Mouse (Mus musculus): ENCODE data around the gene Tmem206. TPM values are rescaled to one million over a fixed set of nuclear protein-coding genes. Genes with fewer than 3 reads are reported as not detected.

Tmem206 gene
- polyA plus RNA-seq, 1 experiment from 2014 or later = 24.7 TPM

DNA sequence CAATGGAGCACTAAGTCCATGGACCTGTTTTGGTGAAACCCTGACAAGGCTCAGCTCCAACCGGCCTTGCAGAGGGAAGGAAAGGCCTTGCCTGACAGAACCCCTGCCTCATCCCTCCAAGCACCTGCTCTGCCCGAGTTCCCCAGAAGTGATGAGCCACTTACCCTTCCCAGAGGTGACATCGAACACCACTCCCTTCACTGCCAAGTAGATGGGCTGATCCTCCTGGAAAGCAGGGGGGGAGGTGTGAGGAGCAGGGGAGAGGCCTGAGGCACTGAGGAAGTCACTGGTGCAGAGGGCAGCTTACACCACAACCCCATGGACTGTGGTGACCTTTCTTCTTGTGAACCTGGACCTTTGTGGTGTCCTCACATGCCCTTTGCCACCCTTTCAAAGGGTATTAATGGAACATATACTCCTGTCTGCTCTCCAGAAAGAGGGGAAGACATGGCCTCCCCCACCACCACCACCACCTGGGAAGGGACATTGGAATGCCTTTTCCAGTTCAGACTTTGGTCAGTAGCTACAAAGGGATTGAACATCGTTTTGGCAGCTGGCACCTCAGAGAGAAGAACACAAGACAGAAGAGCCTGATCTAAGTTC, 14.3 kb upstream of the Tmem206 start:
- H3K9me3 ChIP-seq (replicated peaks) = no peaks in the 10 kb centered on the region
- peaks cover 9% of the 10 kb centered on the region for H3K4me1 ChIP-seq
- no peak overlapping the region for H3K27ac ChIP-seq
- 69% methylated on average over 4 of the region's 4 CpGs for WGBS
- H3K4me3 ChIP-seq (replicated peaks) = no peak overlapping the region
- H3K27me3 ChIP-seq = no peaks in the 10 kb centered on the region
- H3K36me3 ChIP-seq = peaks cover 19% of the 10 kb centered on the region
- no peak for ATAC-seq (replicated peaks; ENCODE audit: low FRiP score)
- no peak overlapping the region for H3K4me2 ChIP-seq
- H3K9ac ChIP-seq = no peak overlapping the region

GRCm38 (mm10) chr1:191312513-191312941, 13.2 kb upstream of the Tmem206 start:
- ATAC-seq (replicated peaks; ENCODE audit: low FRiP score) = peak; percentile 95
- Histone ChIP-seq H3K27me3 (no peaks in the 10 kb centered on the region), H3K9ac (peak overlapping the region; percentile 59), H3K27ac (peak overlapping the region; percentile 67), H3K4me2 (peak overlapping the region; percentile 60), H3K9me3 (replicated peaks) (no peaks in the 10 kb centered on the region), H3K36me3 (peaks cover 12% of the 10 kb centered on the region), H3K4me3 (replicated peaks) (peak overlapping the region; percentile 71), H3K4me1 (peaks cover 16% of the 10 kb centered on the region)
- WGBS = under 1% methylated on average over 14 of the region's 14 CpGs

DNA sequence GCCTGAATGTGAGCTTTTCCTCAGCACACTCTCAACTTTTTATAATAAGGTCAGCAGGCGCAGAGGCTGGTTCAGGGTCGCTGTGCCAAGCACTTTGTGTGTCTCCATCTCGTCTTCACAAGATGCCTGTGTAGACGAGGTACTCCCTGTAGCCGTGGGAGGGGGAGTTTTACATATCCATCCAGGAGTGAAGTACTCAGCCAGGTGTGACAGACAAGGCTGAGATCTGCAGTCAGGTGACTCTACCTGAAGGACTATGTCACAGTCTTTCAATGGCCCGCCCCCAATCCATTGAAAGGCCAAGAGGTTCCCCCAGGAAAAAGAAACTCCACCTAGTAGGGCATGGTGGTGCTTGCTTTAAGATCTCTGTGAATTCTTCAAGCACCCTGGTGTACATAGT, 12.6 kb upstream of the Tmem206 start:
- no peak overlapping the region for H3K9ac ChIP-seq
- 60% methylated on average over 6 of the region's 6 CpGs for WGBS
- peak overlapping the region; percentile 60 for H3K4me2 ChIP-seq
- peak overlapping the region; percentile 71 for H3K4me3 ChIP-seq (replicated peaks)
- no peak for ATAC-seq (replicated peaks; ENCODE audit: low FRiP score)
- H3K4me1 ChIP-seq = peaks cover 18% of the 10 kb centered on the region
- H3K9me3 ChIP-seq (replicated peaks) = no peaks in the 10 kb centered on the region
- H3K27me3 ChIP-seq = no peaks in the 10 kb centered on the region
- peak overlapping the region; percentile 67 for H3K27ac ChIP-seq
- H3K36me3 ChIP-seq = peaks cover 6% of the 10 kb centered on the region

DNA sequence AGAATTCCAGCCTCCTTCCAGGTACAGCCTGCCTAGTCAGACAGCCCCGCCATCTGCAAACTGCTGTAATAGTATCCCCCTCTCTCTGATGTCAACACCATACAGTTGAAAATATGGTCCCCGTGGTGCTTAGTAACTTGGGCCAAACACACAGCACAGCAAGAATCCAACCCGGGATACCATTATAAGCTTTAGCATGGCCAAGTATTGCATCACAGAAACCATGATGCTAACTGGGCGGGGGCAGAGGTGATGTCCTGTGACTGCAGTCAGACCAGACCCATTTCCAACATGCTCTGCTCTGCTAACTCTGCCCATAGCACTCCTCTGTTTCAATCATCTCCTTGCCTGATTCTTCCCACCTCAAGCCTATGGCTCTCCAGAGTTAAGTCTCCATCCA, 11.8 kb upstream of the Tmem206 start:
- Histone ChIP-seq H3K27ac (no peak overlapping the region), H3K4me1 (peaks cover 18% of the 10 kb centered on the region), H3K4me3 (replicated peaks) (no peak overlapping the region), H3K9me3 (replicated peaks) (no peaks in the 10 kb centered on the region), H3K36me3 (peaks cover 4% of the 10 kb centered on the region; the same call in 1 of the 2 replicates), H3K9ac (no peak overlapping the region), H3K4me2 (no peak overlapping the region), H3K27me3 (no peaks in the 10 kb centered on the region)
- ATAC-seq (replicated peaks; ENCODE audit: low FRiP score) = no peak
- WGBS = 65% methylated on average over 4 of the region's 4 CpGs

DNA sequence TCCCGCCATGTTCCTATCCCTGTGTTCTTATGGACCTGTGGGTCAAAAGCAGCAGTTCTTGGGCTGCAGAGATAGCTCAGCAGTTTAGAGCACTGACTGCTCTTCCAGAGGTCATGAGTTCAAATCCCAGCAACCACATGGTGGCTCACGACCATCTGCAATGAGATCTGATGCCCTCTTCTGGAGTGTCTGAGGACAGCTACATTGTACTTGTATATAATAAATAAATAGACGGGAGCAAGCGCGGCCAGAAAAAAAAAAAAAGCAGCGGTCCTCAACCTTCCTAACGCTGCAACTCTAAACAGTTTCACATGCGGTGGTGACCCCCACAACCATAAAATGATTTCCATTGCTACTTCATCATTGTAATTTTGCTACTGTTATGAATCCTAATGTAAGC, 8.9 kb upstream of the Tmem206 start:
- WGBS = 83% methylated on average over 8 of the region's 8 CpGs
- no peak for ATAC-seq (replicated peaks; ENCODE audit: low FRiP score)
- Histone ChIP-seq H3K4me3 (replicated peaks) (0 out of 2 replicates have a peak overlapping the region, but pooled peaks have one; percentile 70), H3K27ac (no peak overlapping the region), H3K4me1 (peaks cover 18% of the 10 kb centered on the region), H3K36me3 (no peaks in the 10 kb centered on the region), H3K9ac (no peak overlapping the region), H3K9me3 (replicated peaks) (no peaks in the 10 kb centered on the region), H3K4me2 (peak overlapping the region; percentile 81), H3K27me3 (no peaks in the 10 kb centered on the region)

GRCm38 (mm10) chr1:191317591-191318196, 8.0 kb upstream of the Tmem206 start, which contains the start of gene Nenf:
Gene Nenf (minus strand): TSS chr1:191318194.
- H3K9ac ChIP-seq = peak within 1 kb of the TSS; percentile 85
- H3K9me3 ChIP-seq (replicated peaks) = no peaks in the 10 kb centered on the region
- peak within 1 kb of the TSS; percentile 85 for H3K27ac ChIP-seq
- H3K4me2 ChIP-seq = peak within 1 kb of the TSS; percentile 81
- under 1% methylated on average over 54 of the region's 54 CpGs for WGBS
- peaks cover 15% of the 10 kb centered on the region for H3K4me1 ChIP-seq
- no peaks in the 10 kb centered on the region for H3K27me3 ChIP-seq
- peak; percentile 95 for ATAC-seq (replicated peaks; ENCODE audit: low FRiP score)
- peak within 1 kb of the TSS; percentile 70 for H3K4me3 ChIP-seq (replicated peaks)
- no peaks in the 10 kb centered on the region for H3K36me3 ChIP-seq

- Histone ChIP-seq H3K36me3 (no peaks in the 10 kb centered on the region), H3K27me3 (no peaks in the 10 kb centered on the region), H3K4me2 (no peak overlapping the region), H3K9ac (no peak overlapping the region), H3K4me3 (replicated peaks) (no peak overlapping the region), H3K9me3 (replicated peaks) (no peaks in the 10 kb centered on the region), H3K4me1 (peaks cover 8% of the 10 kb centered on the region), H3K27ac (0 out of 2 replicates have a peak overlapping the region, but pooled peaks have one; percentile 48)
- 75% methylated on average over 5 of the region's 5 CpGs for WGBS
- ATAC-seq (replicated peaks; ENCODE audit: low FRiP score) = no peak
Measured at GRCm38 (mm10) chr1:191318686-191319085, 7.0 kb upstream of the Tmem206 start.

- H3K4me2 ChIP-seq = no peak overlapping the region
- H3K27ac ChIP-seq = no peak overlapping the region
- no peaks in the 10 kb centered on the region for H3K27me3 ChIP-seq
- H3K4me1 ChIP-seq = peaks cover 26% of the 10 kb centered on the region
- WGBS = 86% methylated on average over 3 of the region's 3 CpGs
- no peak for ATAC-seq (replicated peaks; ENCODE audit: low FRiP score)
- H3K9me3 ChIP-seq (replicated peaks) = no peaks in the 10 kb centered on the region
- no peak overlapping the region for H3K9ac ChIP-seq
- no peaks in the 10 kb centered on the region for H3K36me3 ChIP-seq
- H3K4me3 ChIP-seq (replicated peaks) = no peak overlapping the region
Measured at GRCm38 (mm10) chr1:191323381-191323780, 2.3 kb upstream of the Tmem206 start.

- WGBS = 78% methylated on average over 7 of the region's 7 CpGs
- Histone ChIP-seq H3K27me3 (no peaks in the 10 kb centered on the region), H3K4me2 (peak overlapping the region; percentile 87), H3K4me3 (replicated peaks) (peak overlapping the region; percentile 73; the same call in 1 of the 2 replicates), H3K4me1 (peaks cover 31% of the 10 kb centered on the region), H3K9me3 (replicated peaks) (no peaks in the 10 kb centered on the region), H3K27ac (no peak overlapping the region), H3K9ac (no peak overlapping the region), H3K36me3 (no peaks in the 10 kb centered on the region)
- no peak; the same call in 1 of the 2 replicates for ATAC-seq (replicated peaks; ENCODE audit: low FRiP score)
Measured at GRCm38 (mm10) chr1:191324733-191325590, 750 bp upstream of the Tmem206 start.

DNA sequence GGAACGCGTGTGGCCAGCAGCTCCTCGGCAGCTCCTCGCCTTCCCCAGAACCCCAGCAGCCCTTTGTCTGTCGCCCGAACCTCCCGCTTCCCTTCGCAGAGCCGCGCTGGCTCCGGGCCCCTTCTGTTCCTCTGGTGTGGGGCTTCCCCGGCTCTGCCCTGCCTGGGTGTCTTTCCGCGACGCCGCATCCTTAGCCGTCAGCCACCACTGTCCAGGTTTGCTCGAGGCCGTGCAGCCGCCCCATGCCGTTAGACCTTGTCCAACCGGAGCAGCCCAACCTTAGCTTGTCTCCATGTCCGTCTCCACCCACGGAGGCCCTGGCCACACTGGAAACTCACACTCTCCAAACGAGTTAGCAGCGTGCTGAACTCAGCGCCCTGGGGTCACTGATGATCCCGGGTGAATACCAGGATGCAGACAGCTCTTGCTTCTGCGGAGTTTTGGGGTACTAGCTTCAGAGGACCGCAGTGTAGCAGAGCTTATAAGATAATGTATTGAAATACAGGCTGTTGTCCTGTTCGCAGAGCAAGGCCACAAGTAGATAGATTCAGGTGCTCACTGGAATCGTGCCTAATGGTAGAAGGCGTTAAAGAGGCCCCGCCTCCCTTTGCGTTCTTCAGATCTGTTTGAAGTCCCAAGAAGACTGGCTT, 646 bp downstream of the Tmem206 start:
- peak overlapping the region; percentile 82 for H3K27ac ChIP-seq
- WGBS = 1% methylated on average over 35 of the region's 35 CpGs
- H3K36me3 ChIP-seq = peaks cover 4% of the 10 kb centered on the region; the same call in 1 of the 2 replicates
- peak overlapping the region; percentile 87 for H3K4me2 ChIP-seq
- H3K4me1 ChIP-seq = peaks cover 31% of the 10 kb centered on the region
- ATAC-seq (replicated peaks; ENCODE audit: low FRiP score) = peak; percentile 75
- H3K4me3 ChIP-seq (replicated peaks) = peak overlapping the region; percentile 73
- no peaks in the 10 kb centered on the region for H3K27me3 ChIP-seq
- H3K9me3 ChIP-seq (replicated peaks) = no peaks in the 10 kb centered on the region
- peak overlapping the region; percentile 75 for H3K9ac ChIP-seq

DNA sequence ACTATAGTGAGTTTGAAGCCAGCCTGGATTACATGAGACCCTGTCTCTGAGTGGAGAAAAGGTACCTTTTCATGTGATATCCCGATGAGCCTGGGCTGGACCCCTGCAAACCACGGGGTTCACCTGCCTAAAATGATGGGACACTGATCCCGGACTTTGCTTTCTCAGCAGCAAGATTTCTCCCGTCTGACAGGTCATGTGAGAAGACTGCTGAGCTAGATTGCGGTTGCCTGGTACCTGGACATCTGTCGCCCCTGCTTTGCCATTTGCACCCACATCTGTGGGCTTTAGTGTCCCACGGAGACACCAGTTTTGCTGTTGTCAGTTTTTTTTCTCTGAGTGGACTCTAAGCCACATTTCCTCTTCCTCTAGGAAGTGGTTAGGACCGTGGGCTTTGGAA, 1.5 kb downstream of the Tmem206 start:
- ATAC-seq (replicated peaks; ENCODE audit: low FRiP score) = no peak
- H3K27me3 ChIP-seq = no peaks in the 10 kb centered on the region
- H3K4me2 ChIP-seq = peak overlapping the region; percentile 87
- H3K9ac ChIP-seq = 0 out of 2 replicates have a peak overlapping the region, but pooled peaks have one; percentile 75
- peaks cover 31% of the 10 kb centered on the region for H3K4me1 ChIP-seq
- no peak overlapping the region for H3K27ac ChIP-seq
- H3K9me3 ChIP-seq (replicated peaks) = no peaks in the 10 kb centered on the region
- H3K4me3 ChIP-seq (replicated peaks) = peak overlapping the region; percentile 73; the same call in 1 of the 2 replicates
- 75% methylated on average over 8 of the region's 8 CpGs for WGBS
- H3K36me3 ChIP-seq = peaks cover 9% of the 10 kb centered on the region

Measured in kidney, embryonic 15.5 days (tissue).